Mouse (Mus musculus) heart, postnatal 0 days (tissue): ENCODE measurements around the gene Col5a1. TPM values are rescaled to one million over a fixed set of nuclear protein-coding genes. Genes with fewer than 3 reads are reported as not detected.
A peak's percentile ranks its signal among the peaks of the same experiment; 100 is the strongest.

Source experiments
- ATAC-seq: fragments of 200-750 bp; cut with Nextera tagmentation; 2 replicates; pipeline ENCODE4 v1.8.0; 2017; ENCODE audit warnings: low read depth, moderate number of reproducible peaks, moderate library complexity; ENCODE audit not compliant: insufficient read depth
- DNase-seq: peaks from one replicate; pipeline ENCODE4 v3.0.0-alpha.2; 2016; ENCODE audit warnings: low spot score
- H3K27ac ChIP-seq: fragments of 300-500 bp; sonication (generic); 2 replicates; pipeline ENCODE4 v1.5.1; 2014; ENCODE audit warnings: low read depth, mild to moderate bottlenecking
- H3K27me3 ChIP-seq: fragments of 300-500 bp; sonication (generic); 2 replicates; pipeline ENCODE4 v1.6.1; 2014; ENCODE audit warnings: low read length, mixed read lengths; ENCODE audit not compliant: control insufficient read depth, insufficient read depth
- H3K36me3 ChIP-seq: fragments of 300-500 bp; sonication (generic); replicated peaks from 2 replicates; pipeline ENCODE4 v1.6.1; 2014; ENCODE audit warnings: low read length, mixed read lengths; ENCODE audit not compliant: control insufficient read depth, insufficient read depth
- H3K4me1 ChIP-seq: fragments of 300-500 bp; sonication (generic); 2 replicates; pipeline ENCODE4 v1.6.1; 2014; ENCODE audit warnings: antibody characterized with exemption; ENCODE audit not compliant: control insufficient read depth, insufficient read depth
- H3K4me2 ChIP-seq: fragments of 300-500 bp; sonication (generic); 2 replicates; pipeline ENCODE4 v1.6.1; 2014; ENCODE audit warnings: low read depth, mild to moderate bottlenecking, low read length, moderate library complexity
- H3K4me3 ChIP-seq: fragments of 300-500 bp; sonication (generic); 2 replicates; pipeline ENCODE4 v1.5.1; 2014; ENCODE audit warnings: low read depth, low read length
- H3K9ac ChIP-seq: fragments of 300-500 bp; sonication (generic); replicated peaks from 2 replicates; pipeline ENCODE4 v1.6.1; 2014; ENCODE audit warnings: low read depth, low read length, mixed read lengths
- H3K9me3 ChIP-seq: fragments of 300-500 bp; sonication (generic); replicated peaks from 2 replicates; pipeline ENCODE4 v1.6.1; 2016; ENCODE audit warnings: low read length; ENCODE audit not compliant: control insufficient read depth
- CTCF ChIP-seq: IDR thresholded peaks from 2 replicates; pipeline ENCODE4 v1.5.1; 2016; ENCODE audit warnings: antibody characterized with exemption, control low read depth, low read depth
- EP300 ChIP-seq: IDR thresholded peaks from 2 replicates; pipeline ENCODE4 v1.6.1; 2016; ENCODE audit warnings: antibody characterized with exemption, low read depth
- WGBS: fragments of 180-500 bp; shearing (Covaris S2); extraction: QIAGEN DNeasy Blood & Tissue Kit; methylation state at CpG from one replicate; pipeline ENCODE4 v1.1.7; 2014; 5-methylcytosine and 5-hydroxymethylcytosine counted together
- polyA plus RNA-seq: library from polyadenylated mRNA; unstranded; fragments of >200 nt; fragmentation: Nextera tagmentation; extraction: Ambion mirVana; gene quantifications from 2 replicates; pipeline ENCODE4 v1.2.1, GENCODE M21; 2015
- total RNA-seq: library from RNA; depleted of rRNA; stranded (reverse); fragments of >200 nt; gene quantifications from 2 replicates; pipeline ENCODE4 v1.2.3, GENCODE M21; 2014; ENCODE audit warnings: low replicate concordance

The Col5a1 gene
- total and polyA plus RNA-seq, 2 experiments from 2014 or later, result 41.9 to 129 TPM

DNA sequence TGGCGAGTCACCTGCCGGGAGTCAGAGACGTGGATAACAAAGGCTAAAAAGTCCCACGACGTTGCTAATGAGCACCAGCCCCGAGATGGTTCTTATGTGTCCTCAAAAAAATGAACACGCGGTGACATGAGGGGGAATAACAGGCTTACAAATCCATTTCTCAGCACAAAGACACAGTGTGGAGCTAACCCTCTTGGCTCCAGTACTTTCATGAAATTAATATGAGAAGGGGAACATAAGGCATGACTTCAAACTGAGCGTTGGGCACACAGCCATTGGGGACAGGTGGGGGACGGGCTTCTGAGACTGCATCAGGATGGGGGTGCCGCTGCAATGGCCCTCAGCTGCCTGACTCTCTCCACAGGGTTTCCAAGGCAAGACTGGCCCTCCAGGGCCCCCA, 115.0 kb downstream of the Col5a1 start:
- H3K4me3 ChIP-seq, result no peak overlapping the region
- no peak for ATAC-seq
- WGBS, result 90% methylated on average over 11 of the region's 11 CpGs
- no peaks in the 10 kb centered on the region for H3K4me1 ChIP-seq
- H3K27me3 ChIP-seq, result 0 out of 2 replicates have a peak, but pooled peaks cover 2% of the 10 kb centered on the region
- no peaks in the 10 kb centered on the region for H3K36me3 ChIP-seq
- no peak overlapping the region for H3K27ac ChIP-seq
- H3K9ac ChIP-seq, result no peak overlapping the region
- no peak overlapping the region for H3K4me2 ChIP-seq
- DNase-seq, result no peak
- TF ChIP-seq CTCF (no peak), EP300 (no peak)
- no peaks in the 10 kb centered on the region for H3K9me3 ChIP-seq

DNA sequence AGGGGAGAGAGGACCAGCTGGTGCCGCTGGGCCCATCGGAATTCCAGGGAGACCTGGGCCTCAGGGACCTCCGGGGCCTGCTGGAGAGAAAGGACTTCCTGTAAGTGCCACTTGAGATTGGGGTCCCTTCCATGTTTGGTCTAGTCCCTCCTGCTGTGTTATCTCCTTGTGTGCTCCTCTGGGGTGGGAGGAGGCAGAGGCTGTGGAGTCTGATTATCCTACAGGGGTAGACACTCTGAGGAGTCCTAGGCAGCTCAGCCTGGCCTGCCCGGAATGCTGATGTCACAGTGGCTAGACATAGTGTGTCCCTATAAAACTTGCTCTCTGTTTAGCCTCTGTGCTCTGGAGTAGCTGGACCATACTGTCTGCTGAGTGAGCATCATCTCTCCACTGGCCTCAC, 119.0 kb downstream of the Col5a1 start:
- 32% methylated on average over 4 of the region's 4 CpGs for WGBS

DNA sequence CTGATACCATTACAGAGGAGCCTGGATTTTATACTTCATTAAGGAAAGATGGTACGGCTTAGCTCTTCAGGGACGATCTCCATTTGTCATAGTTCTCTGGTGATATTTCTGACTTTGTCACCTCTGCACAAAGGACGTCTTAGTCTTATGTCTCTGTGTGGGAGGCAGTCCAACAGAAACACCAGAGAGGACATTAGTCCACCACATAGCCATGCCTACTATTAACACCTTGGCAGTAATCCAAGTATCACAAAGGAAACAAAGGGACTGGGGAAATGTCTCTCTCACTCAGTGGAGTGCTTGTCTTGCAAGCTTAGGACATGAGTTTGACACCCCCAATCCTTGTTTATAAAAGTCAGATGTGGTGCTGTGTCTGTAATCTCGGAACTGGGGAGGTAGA, 122.0 kb downstream of the Col5a1 start:
- peak overlapping the region; percentile 14; the same call in 1 of the 2 replicates for H3K27ac ChIP-seq
- H3K4me1 ChIP-seq, result peaks cover 5% of the 10 kb centered on the region; the same call in 1 of the 2 replicates
- WGBS, result 22% methylated on average over 4 of the region's 4 CpGs
- H3K27me3 ChIP-seq, result 0 out of 2 replicates have a peak, but pooled peaks cover 3% of the 10 kb centered on the region
- peak; percentile 82 for DNase-seq
- H3K4me3 ChIP-seq, result no peak overlapping the region
- no peak for TF ChIP-seq EP300
- TF ChIP-seq CTCF, result no peak
- ATAC-seq, result peak; percentile 29; the same call in 1 of the 2 replicates
- no peak overlapping the region for H3K4me2 ChIP-seq
- H3K36me3 ChIP-seq, result peaks cover 10% of the 10 kb centered on the region; the same call in 1 of the 2 replicates
- H3K9ac ChIP-seq, result no peak overlapping the region
- no peaks in the 10 kb centered on the region for H3K9me3 ChIP-seq

More for the DNA sequence above, 119.0 kb downstream of the Col5a1 start:
- H3K36me3 ChIP-seq, result peaks cover 2% of the 10 kb centered on the region; the same call in 1 of the 2 replicates
- no peaks in the 10 kb centered on the region for H3K9me3 ChIP-seq
- no peak for TF ChIP-seq EP300
- no peak for TF ChIP-seq CTCF
- H3K4me3 ChIP-seq, result no peak overlapping the region
- peaks cover 5% of the 10 kb centered on the region; the same call in 1 of the 2 replicates for H3K4me1 ChIP-seq
- ATAC-seq (no peak), DNase-seq (no peak)
- H3K4me2 ChIP-seq, result no peak overlapping the region
- no peak overlapping the region for H3K27ac ChIP-seq
- 0 out of 2 replicates have a peak, but pooled peaks cover 3% of the 10 kb centered on the region for H3K27me3 ChIP-seq
- no peak overlapping the region for H3K9ac ChIP-seq

DNA sequence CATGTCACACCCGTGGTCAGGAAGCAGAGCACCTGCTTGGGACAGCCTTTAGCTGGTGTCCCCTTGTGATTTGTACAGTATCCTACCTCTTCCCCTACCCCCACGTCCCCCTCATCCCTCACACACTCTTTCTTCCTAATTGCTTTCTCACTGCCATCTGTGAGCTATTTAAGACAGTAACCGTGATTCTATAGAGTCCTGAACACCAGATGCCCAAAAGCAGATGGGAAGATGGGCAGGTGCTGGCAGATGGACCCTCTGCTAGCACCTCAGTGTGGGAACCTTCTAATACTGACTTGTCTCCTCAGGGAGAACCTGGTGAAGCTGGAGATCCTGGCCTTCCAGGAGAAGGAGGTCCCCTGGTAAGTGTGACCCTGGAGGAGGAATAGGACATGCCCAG, 126.1 kb downstream of the Col5a1 start:
- no peak for DNase-seq
- H3K36me3 ChIP-seq, result peaks cover 15% of the 10 kb centered on the region; the same call in 1 of the 2 replicates
- 77% methylated on average over 3 of the region's 3 CpGs for WGBS

DNA sequence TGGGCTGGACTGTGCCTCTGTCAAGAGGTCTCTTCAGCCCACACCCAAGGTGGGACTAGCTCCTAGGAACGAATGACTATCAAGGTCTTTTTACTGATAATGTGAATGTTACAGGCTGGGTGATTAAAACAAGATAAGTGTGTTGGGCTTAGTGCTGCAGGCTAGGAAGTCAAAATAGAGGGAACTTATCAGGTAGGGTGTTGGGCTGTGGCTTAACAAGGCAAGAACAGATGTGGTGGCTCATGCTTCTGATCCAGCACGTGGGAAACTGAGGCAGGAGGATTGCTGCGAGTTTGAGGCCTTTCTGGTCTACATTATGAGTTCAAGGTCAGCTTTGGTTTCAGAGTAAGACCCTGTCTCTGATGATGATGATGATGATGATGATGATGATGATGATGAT, 128.6 kb downstream of the Col5a1 start:
- 68% methylated on average over 3 of the region's 3 CpGs for WGBS
- Histone ChIP-seq H3K4me2 (no peak overlapping the region), H3K4me3 (no peak overlapping the region), H3K27ac (no peak overlapping the region), H3K9ac (no peak overlapping the region), H3K27me3 (no peaks in the 10 kb centered on the region), H3K4me1 (no peaks in the 10 kb centered on the region), H3K9me3 (no peaks in the 10 kb centered on the region), H3K36me3 (peaks cover 15% of the 10 kb centered on the region; the same call in 1 of the 2 replicates)
- DNase-seq (no peak), ATAC-seq (no peak)
- TF ChIP-seq CTCF (no peak), EP300 (no peak)

More for the DNA sequence above, 126.1 kb downstream of the Col5a1 start:
- Histone ChIP-seq H3K4me2 (no peak overlapping the region), H3K27ac (no peak overlapping the region), H3K4me1 (peaks cover 5% of the 10 kb centered on the region; the same call in 1 of the 2 replicates), H3K4me3 (no peak overlapping the region), H3K9me3 (no peaks in the 10 kb centered on the region), H3K9ac (no peak overlapping the region), H3K27me3 (no peaks in the 10 kb centered on the region)
- no peak for TF ChIP-seq CTCF
- TF ChIP-seq EP300, result no peak
- ATAC-seq, result no peak

DNA sequence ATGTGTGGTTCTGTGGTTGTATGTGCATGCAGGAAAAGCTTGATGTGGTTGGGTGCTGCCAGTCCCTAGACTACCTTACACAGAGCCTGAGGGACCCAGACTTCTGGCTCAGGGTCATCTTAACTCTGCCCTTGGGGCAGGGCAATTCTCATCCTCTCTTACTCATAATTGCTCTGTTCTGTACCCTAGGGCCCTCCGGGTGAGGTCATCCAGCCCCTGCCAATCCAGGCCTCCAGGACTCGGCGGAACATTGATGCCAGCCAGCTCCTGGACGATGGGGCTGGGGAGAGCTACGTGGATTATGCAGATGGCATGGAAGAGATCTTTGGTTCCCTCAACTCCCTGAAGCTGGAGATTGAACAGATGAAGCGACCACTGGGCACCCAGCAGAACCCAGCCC, 138.2 kb downstream of the Col5a1 start:
- no peak overlapping the region for H3K4me3 ChIP-seq
- TF ChIP-seq CTCF (no peak), EP300 (no peak)
- H3K4me1 ChIP-seq, result no peaks in the 10 kb centered on the region
- H3K36me3 ChIP-seq, result no peaks in the 10 kb centered on the region
- DNase-seq (no peak), ATAC-seq (no peak)
- H3K9me3 ChIP-seq, result no peaks in the 10 kb centered on the region
- 87% methylated on average over 6 of the region's 6 CpGs for WGBS
- no peaks in the 10 kb centered on the region for H3K27me3 ChIP-seq
- H3K4me2 ChIP-seq, result no peak overlapping the region
- no peak overlapping the region for H3K27ac ChIP-seq
- no peak overlapping the region for H3K9ac ChIP-seq
